Mouse (Mus musculus) bone marrow, adult 2 months (tissue): ENCODE results near the gene Ranbp1.

Experiments used
- CTCF ChIP-seq: fragments of 200-500 bp; IDR thresholded peaks from 2 replicates; pipeline ENCODE4 v1.5.1; 2011; ENCODE audit warnings: low read length, control low read depth; ENCODE audit not compliant: control insufficient read depth, insufficient read depth
- POLR2A ChIP-seq: fragments of 200-500 bp; IDR thresholded peaks from 2 replicates; pipeline ENCODE4 v1.6.1; 2011; ENCODE audit warnings: low read depth, mild to moderate bottlenecking, control low read depth, low read length, borderline replicate concordance; ENCODE audit not compliant: control insufficient read depth

DNA sequence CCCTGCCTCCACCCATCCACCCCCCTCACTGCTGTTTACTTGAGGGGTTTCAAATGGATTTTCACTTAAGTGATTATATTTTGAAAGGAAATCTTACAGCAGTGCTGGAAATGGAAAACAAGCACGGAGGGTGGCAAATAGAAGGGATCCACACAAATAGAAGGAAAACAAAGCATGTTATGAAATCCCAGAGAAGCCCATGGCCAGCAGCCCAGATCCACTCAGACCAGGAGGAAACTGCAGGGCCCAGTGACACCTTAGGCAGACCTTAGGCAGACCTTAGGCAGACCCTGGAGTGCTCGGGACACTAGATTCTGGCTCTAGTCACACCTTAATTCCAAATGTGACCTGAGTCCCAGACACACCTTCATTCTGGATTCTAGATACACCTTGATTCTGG lies 57.5 kb downstream of the Ranbp1 start:
- TF ChIP-seq CTCF: no peak
- no peak for TF ChIP-seq POLR2A
